Mouse (Mus musculus) mesoderm, embryonic 11.5 days (tissue): ENCODE measurements around the gene 1190007I07Rik.
A peak's percentile ranks its signal among the peaks of the same experiment; 100 is the strongest.

Experiments
- DNase-seq: peaks from one replicate; pipeline ENCODE4 v3.0.0-alpha.2; 2012; ENCODE audit warnings: low read depth, low spot score

The 1190007I07Rik gene

GRCm38 (mm10) chr10:82622671-82623552 is at the start of gene 1190007I07Rik:
Gene 1190007I07Rik (minus strand): TSS chr10:82623228.
- peak; percentile 93 for DNase-seq

- no peak for DNase-seq
Measured at GRCm38 (mm10) chr10:82670205-82670604, 47.2 kb upstream of the 1190007I07Rik start.

- peak; percentile 89 for DNase-seq
Measured at GRCm38 (mm10) chr10:82666436-82667234, 43.6 kb upstream of the 1190007I07Rik start.

- DNase-seq, result no peak
Measured at GRCm38 (mm10) chr10:82665951-82666350, 42.9 kb upstream of the 1190007I07Rik start.

GRCm38 (mm10) chr10:82663289-82663688 is 40.3 kb upstream of the 1190007I07Rik start:
- DNase-seq, result no peak

GRCm38 (mm10) chr10:82662267-82662990 is 39.4 kb upstream of the 1190007I07Rik start:
- no peak for DNase-seq

GRCm38 (mm10) chr10:82661820-82662219 is 38.8 kb upstream of the 1190007I07Rik start:
- DNase-seq, result no peak

- DNase-seq, result no peak
Measured at GRCm38 (mm10) chr10:82654581-82654980, 31.6 kb upstream of the 1190007I07Rik start.

- DNase-seq, result no peak
Measured at GRCm38 (mm10) chr10:82652625-82653024, 29.6 kb upstream of the 1190007I07Rik start.

GRCm38 (mm10) chr10:82651221-82651620 is 28.2 kb upstream of the 1190007I07Rik start:
- no peak for DNase-seq

- no peak for DNase-seq
Measured at GRCm38 (mm10) chr10:82647205-82647811, 24.3 kb upstream of the 1190007I07Rik start.

GRCm38 (mm10) chr10:82646083-82646482 is 23.1 kb upstream of the 1190007I07Rik start:
- no peak for DNase-seq

- DNase-seq, result no peak
Measured at GRCm38 (mm10) chr10:82641481-82641880, 18.5 kb upstream of the 1190007I07Rik start.

GRCm38 (mm10) chr10:82639032-82639698 is 16.1 kb upstream of the 1190007I07Rik start:
- DNase-seq, result no peak

- DNase-seq, result no peak
Measured at GRCm38 (mm10) chr10:82636321-82636720, 13.3 kb upstream of the 1190007I07Rik start.

GRCm38 (mm10) chr10:82634348-82634747 is 11.3 kb upstream of the 1190007I07Rik start:
- no peak for DNase-seq

GRCm38 (mm10) chr10:82632496-82633280 is 9.7 kb upstream of the 1190007I07Rik start:
- no peak for DNase-seq

GRCm38 (mm10) chr10:82631133-82631532 is 8.1 kb upstream of the 1190007I07Rik start:
- DNase-seq, result no peak

GRCm38 (mm10) chr10:82630497-82630896 is 7.5 kb upstream of the 1190007I07Rik start:
- no peak for DNase-seq
